Mouse (Mus musculus) midbrain, embryonic 11.5 days (tissue): ENCODE results near the gene Pdilt. TPM values are rescaled to one million over a fixed set of nuclear protein-coding genes. Genes with fewer than 3 reads are reported as not detected.
"Not testable (repeated sequence)": the region's sequence is repeated elsewhere in the genome, so short reads cannot be mapped to it uniquely, and the experiment has no call there.

ENCODE experiments used
- ATAC-seq: fragments of 200-750 bp; cut with Nextera tagmentation; 2 replicates; pipeline ENCODE4 v1.8.0; 2017; ENCODE audit warnings: moderate TSS enrichment, moderate library complexity; ENCODE audit not compliant: low FRiP score
- DNase-seq: peaks from one replicate; pipeline ENCODE4 v3.0.0; 2015; ENCODE audit warnings: low spot score; ENCODE audit errors: missing footprints
- H3K27ac ChIP-seq: fragments of 300-500 bp; sonication (generic); 2 replicates; pipeline ENCODE4 v1.5.1; 2014; ENCODE audit warnings: low read depth, low read length
- H3K27me3 ChIP-seq: fragments of 300-500 bp; sonication (generic); 2 replicates; pipeline ENCODE4 v1.6.1; 2014; ENCODE audit warnings: mild to moderate bottlenecking, low read length, moderate library complexity, mixed read lengths; ENCODE audit not compliant: control insufficient read depth, insufficient read depth
- H3K36me3 ChIP-seq: fragments of 300-500 bp; sonication (generic); 2 replicates; pipeline ENCODE4 v1.6.1; 2014; ENCODE audit warnings: mild to moderate bottlenecking, low read length, moderate library complexity, mixed read lengths; ENCODE audit not compliant: control insufficient read depth, insufficient read depth
- H3K4me1 ChIP-seq: fragments of 300-500 bp; sonication (generic); 2 replicates; pipeline ENCODE4 v1.6.1; 2014; ENCODE audit warnings: low read length; ENCODE audit not compliant: control insufficient read depth, insufficient read depth
- H3K4me2 ChIP-seq: fragments of 300-500 bp; sonication (generic); 2 replicates; pipeline ENCODE4 v1.6.1; 2014; ENCODE audit warnings: mild to moderate bottlenecking, moderate library complexity
- H3K4me3 ChIP-seq: fragments of 300-500 bp; sonication (generic); 2 replicates; pipeline ENCODE4 v1.5.1; 2014; ENCODE audit warnings: low read depth, low read length
- H3K9ac ChIP-seq: fragments of 300-500 bp; sonication (generic); 2 replicates; pipeline ENCODE4 v1.6.1; 2014; ENCODE audit warnings: low read length
- H3K9me3 ChIP-seq: fragments of 300-500 bp; sonication (generic); 2 replicates; pipeline ENCODE4 v1.6.1; 2016; ENCODE audit warnings: low read length; ENCODE audit not compliant: control insufficient read depth
- WGBS: fragments of 180-500 bp; shearing (Covaris S2); extraction: QIAGEN DNeasy Blood & Tissue Kit; methylation state at CpG from one replicate; pipeline ENCODE4 v1.1.7; 2014; 5-methylcytosine and 5-hydroxymethylcytosine counted together
- polyA plus RNA-seq: library from polyadenylated mRNA; unstranded; fragments of >200 nt; fragmentation: Nextera tagmentation; extraction: Ambion mirVana; gene quantifications from 2 replicates; pipeline ENCODE4 v1.2.1, GENCODE M21; 2014

The Pdilt gene
- not detected in 2 replicates for polyA plus RNA-seq

GRCm38 (mm10) chr7:119523389-119523788, at the start of gene Pdilt:
Gene Pdilt (minus strand): TSS chr7:119523489.
- DNase-seq (no peak), ATAC-seq (no peak)
- no peak within 1 kb of the TSS for H3K9ac ChIP-seq
- H3K27me3 ChIP-seq: no peaks in the 10 kb centered on the region
- H3K4me1 ChIP-seq: no peaks in the 10 kb centered on the region
- no peak within 1 kb of the TSS for H3K4me2 ChIP-seq
- H3K4me3 ChIP-seq: no peak within 1 kb of the TSS
- 76% methylated on average over 4 of the region's 4 CpGs for WGBS
- H3K36me3 ChIP-seq: no peaks in the 10 kb centered on the region
- no peak within 1 kb of the TSS for H3K27ac ChIP-seq
- H3K9me3 ChIP-seq: no peaks in the 10 kb centered on the region

GRCm38 (mm10) chr7:119562476-119562875, 39.2 kb upstream of the Pdilt start:
- DNase-seq, ATAC-seq, H3K9ac ChIP-seq, H3K27ac ChIP-seq, H3K27me3 ChIP-seq, H3K4me2 ChIP-seq, H3K4me3 ChIP-seq, H3K4me1 ChIP-seq, H3K36me3 ChIP-seq, H3K9me3 ChIP-seq: not testable (repeated sequence)
- 93% methylated on average over 2 of the region's 2 CpGs for WGBS

GRCm38 (mm10) chr7:119561441-119561840, 38.2 kb upstream of the Pdilt start:
- no peaks in the 10 kb centered on the region for H3K27me3 ChIP-seq
- no peaks in the 10 kb centered on the region for H3K9me3 ChIP-seq
- no peaks in the 10 kb centered on the region for H3K4me1 ChIP-seq
- no peaks in the 10 kb centered on the region for H3K36me3 ChIP-seq
- no peak overlapping the region for H3K27ac ChIP-seq
- H3K4me2 ChIP-seq: no peak overlapping the region
- ATAC-seq (no peak), DNase-seq (no peak)
- no peak overlapping the region for H3K9ac ChIP-seq
- WGBS: 56% methylated on average over 4 of the region's 4 CpGs
- H3K4me3 ChIP-seq: no peak overlapping the region

DNA sequence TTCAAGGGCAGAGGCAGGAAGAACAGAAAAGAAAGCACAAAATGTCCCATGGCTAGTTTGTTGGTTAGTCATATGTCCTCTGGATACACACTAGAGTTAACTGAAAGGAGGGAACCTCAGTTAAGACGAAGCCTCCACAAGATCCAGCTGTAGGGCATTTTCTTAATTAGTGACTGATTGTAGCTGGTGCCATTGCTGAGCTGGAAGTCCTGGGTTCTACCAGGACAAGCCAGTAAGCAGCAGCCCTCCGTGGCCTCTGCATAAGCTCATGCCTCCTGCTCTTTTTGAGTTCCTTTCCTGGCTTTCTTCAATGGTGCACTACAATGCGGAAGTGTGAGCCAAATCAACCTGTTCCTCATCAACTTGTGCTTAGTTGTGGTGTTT, 37.2 kb upstream of the Pdilt start:
- no peaks in the 10 kb centered on the region for H3K4me1 ChIP-seq
- WGBS: 92% methylated on average over 3 of the region's 3 CpGs
- H3K36me3 ChIP-seq: no peaks in the 10 kb centered on the region
- no peaks in the 10 kb centered on the region for H3K9me3 ChIP-seq
- no peak for ATAC-seq
- H3K4me3 ChIP-seq: no peak overlapping the region
- H3K4me2 ChIP-seq: no peak overlapping the region
- DNase-seq: no peak
- no peaks in the 10 kb centered on the region for H3K27me3 ChIP-seq
- H3K27ac ChIP-seq: no peak overlapping the region
- H3K9ac ChIP-seq: no peak overlapping the region

- Histone ChIP-seq H3K4me2 (no peak overlapping the region), H3K27ac (no peak overlapping the region), H3K9me3 (no peaks in the 10 kb centered on the region), H3K27me3 (no peaks in the 10 kb centered on the region), H3K4me1 (no peaks in the 10 kb centered on the region), H3K4me3 (no peak overlapping the region), H3K9ac (no peak overlapping the region), H3K36me3 (no peaks in the 10 kb centered on the region)
- no peak for DNase-seq
- WGBS: 86% methylated on average over 3 of the region's 3 CpGs
- no peak for ATAC-seq
Measured at GRCm38 (mm10) chr7:119559789-119560451, 36.6 kb upstream of the Pdilt start.

GRCm38 (mm10) chr7:119554040-119554439, 30.8 kb upstream of the Pdilt start, which contains the start of gene Acsm2:
Gene Acsm2 (plus strand): TSS chr7:119554340.
- no peaks in the 10 kb centered on the region for H3K36me3 ChIP-seq
- DNase-seq (no peak), ATAC-seq (no peak)
- no peaks in the 10 kb centered on the region for H3K9me3 ChIP-seq
- H3K27ac ChIP-seq: no peak within 1 kb of the TSS
- 84% methylated on average over 1 of the region's 1 CpGs for WGBS
- H3K4me1 ChIP-seq: no peaks in the 10 kb centered on the region
- no peak within 1 kb of the TSS for H3K4me2 ChIP-seq
- H3K4me3 ChIP-seq: no peak within 1 kb of the TSS
- no peaks in the 10 kb centered on the region for H3K27me3 ChIP-seq
- H3K9ac ChIP-seq: no peak within 1 kb of the TSS

GRCm38 (mm10) chr7:119550471-119551222, 27.4 kb upstream of the Pdilt start:
- H3K9me3 ChIP-seq: no peaks in the 10 kb centered on the region
- H3K27ac ChIP-seq: no peak overlapping the region
- no peak overlapping the region for H3K4me2 ChIP-seq
- H3K4me3 ChIP-seq: no peak overlapping the region
- no peak for ATAC-seq
- no peak overlapping the region for H3K9ac ChIP-seq
- no peaks in the 10 kb centered on the region for H3K27me3 ChIP-seq
- DNase-seq: no peak
- H3K4me1 ChIP-seq: no peaks in the 10 kb centered on the region
- WGBS: 86% methylated on average over 3 of the region's 3 CpGs
- no peaks in the 10 kb centered on the region for H3K36me3 ChIP-seq

DNA sequence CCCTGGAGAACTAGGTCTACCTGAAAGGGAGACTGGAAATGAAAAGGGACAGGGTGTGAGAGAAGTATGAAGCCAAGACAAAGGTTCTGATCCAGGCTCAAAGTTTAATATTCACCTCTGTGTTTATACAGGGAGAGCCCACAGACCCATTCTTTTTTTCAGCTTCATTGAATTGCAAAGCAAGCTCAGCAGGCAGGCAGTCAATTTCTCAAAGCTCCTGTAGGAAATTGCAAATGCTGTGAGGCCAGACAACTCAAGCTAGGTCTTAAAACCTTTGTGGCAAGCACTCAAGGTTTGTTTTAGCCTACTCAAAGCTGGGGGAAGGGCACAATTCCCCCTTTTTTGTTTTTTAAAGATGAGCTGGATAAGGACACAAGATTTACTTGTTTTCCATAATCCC, 22.3 kb upstream of the Pdilt start:
- Histone ChIP-seq H3K4me1 (no peaks in the 10 kb centered on the region), H3K27me3 (no peaks in the 10 kb centered on the region), H3K36me3 (no peaks in the 10 kb centered on the region), H3K27ac (no peak overlapping the region), H3K9ac (no peak overlapping the region), H3K4me2 (no peak overlapping the region), H3K4me3 (no peak overlapping the region), H3K9me3 (no peaks in the 10 kb centered on the region)
- no peak for ATAC-seq
- DNase-seq: no peak

DNA sequence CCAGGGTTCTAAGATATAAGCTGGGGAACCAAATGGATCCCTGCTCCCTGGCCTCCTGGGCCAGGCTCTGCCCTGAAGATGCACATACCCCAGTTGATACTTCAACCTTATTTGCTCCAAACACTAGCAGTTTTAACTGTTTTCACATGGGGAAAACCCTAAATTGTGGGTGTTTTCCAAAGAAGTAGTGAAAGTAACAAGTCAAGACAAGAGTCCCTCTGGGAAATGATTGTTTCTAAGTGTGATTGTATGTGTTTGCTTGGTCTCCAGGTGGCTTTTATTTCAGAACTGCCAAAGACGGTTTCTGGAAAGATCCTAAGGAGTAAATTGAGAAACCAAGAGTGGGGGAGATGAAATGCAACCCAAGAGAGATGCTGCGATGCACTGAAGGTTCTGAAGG, 19.2 kb upstream of the Pdilt start:
- H3K27me3 ChIP-seq: no peaks in the 10 kb centered on the region
- H3K4me2 ChIP-seq: no peak overlapping the region
- ATAC-seq: no peak
- no peak overlapping the region for H3K27ac ChIP-seq
- no peaks in the 10 kb centered on the region for H3K36me3 ChIP-seq
- DNase-seq: no peak
- H3K9ac ChIP-seq: no peak overlapping the region
- no peaks in the 10 kb centered on the region for H3K9me3 ChIP-seq
- H3K4me1 ChIP-seq: no peaks in the 10 kb centered on the region
- 87% methylated on average over 2 of the region's 2 CpGs for WGBS
- no peak overlapping the region for H3K4me3 ChIP-seq
